Mouse (Mus musculus): ENCODE results near the gene Pex10. TPM values are rescaled to one million over a fixed set of nuclear protein-coding genes. Genes with fewer than 3 reads are reported as not detected.

The Pex10 gene
- polyA plus RNA-seq (2015; fragmentation: Nextera tagmentation; extraction: Ambion mirVana), result 17.3 and 18.0 TPM in 2 replicates

- peak within 1 kb of the TSS; percentile 81 for H3K4me3 ChIP-seq (ENCODE audit: low read length)
- H3K4me2 ChIP-seq (ENCODE audit: low read depth, low read length), result peak within 1 kb of the TSS; percentile 84
- H3K36me3 ChIP-seq (ENCODE audit: control insufficient read depth, insufficient read depth), result peaks cover 30% of the 10 kb centered on the region
- ATAC-seq (replicated peaks; ENCODE audit: extremely low read depth, insufficient read depth, low FRiP score), result peak; percentile 93
- peak within 1 kb of the TSS; percentile 91 for H3K9ac ChIP-seq (ENCODE audit: low read length)
- H3K9me3 ChIP-seq (replicated peaks; ENCODE audit: control insufficient read depth, low read length), result no peaks in the 10 kb centered on the region
- WGBS, result under 1% methylated on average over 48 of the region's 48 CpGs
- peak within 1 kb of the TSS; percentile 83 for H3K27ac ChIP-seq (ENCODE audit: low read length)
- peaks cover 10% of the 10 kb centered on the region for H3K4me1 ChIP-seq (ENCODE audit: control insufficient read depth, insufficient read depth, low read length)
- no peaks in the 10 kb centered on the region for H3K27me3 ChIP-seq (ENCODE audit: control insufficient read depth, insufficient read depth, low read length)
These were observed at the start of gene Pex10 for GRCm38 (mm10) chr4:155066834-155067522. Pex10 (plus strand) TSS chr4:155067016.

- no peak overlapping the region for H3K27ac ChIP-seq (ENCODE audit: low read length)
- peaks cover 5% of the 10 kb centered on the region; the same call in 1 of the 2 replicates for H3K4me1 ChIP-seq (ENCODE audit: control insufficient read depth, insufficient read depth, low read length)
- WGBS, result 64% methylated on average over 11 of the region's 11 CpGs
- ATAC-seq (replicated peaks; ENCODE audit: extremely low read depth, insufficient read depth, low FRiP score), result no peak
- H3K9ac ChIP-seq (ENCODE audit: low read length), result no peak overlapping the region
- peaks cover 9% of the 10 kb centered on the region for H3K27me3 ChIP-seq (ENCODE audit: control insufficient read depth, insufficient read depth, low read length)
- no peak overlapping the region for H3K4me2 ChIP-seq (ENCODE audit: low read depth, low read length)
- no peaks in the 10 kb centered on the region for H3K9me3 ChIP-seq (replicated peaks; ENCODE audit: control insufficient read depth, low read length)
- H3K4me3 ChIP-seq (ENCODE audit: low read length), result no peak overlapping the region
- no peaks in the 10 kb centered on the region for H3K36me3 ChIP-seq (ENCODE audit: control insufficient read depth, insufficient read depth)
These were observed 49.5 kb upstream of the Pex10 start for GRCm38 (mm10) chr4:155017253-155017878.

GRCm38 (mm10) chr4:155018066-155018465 is 48.8 kb upstream of the Pex10 start:
- no peaks in the 10 kb centered on the region for H3K36me3 ChIP-seq (ENCODE audit: control insufficient read depth, insufficient read depth)
- peaks cover 9% of the 10 kb centered on the region for H3K27me3 ChIP-seq (ENCODE audit: control insufficient read depth, insufficient read depth, low read length)
- H3K4me1 ChIP-seq (ENCODE audit: control insufficient read depth, insufficient read depth, low read length), result peaks cover 5% of the 10 kb centered on the region; the same call in 1 of the 2 replicates
- no peak overlapping the region for H3K4me3 ChIP-seq (ENCODE audit: low read length)
- no peak overlapping the region for H3K4me2 ChIP-seq (ENCODE audit: low read depth, low read length)
- no peaks in the 10 kb centered on the region for H3K9me3 ChIP-seq (replicated peaks; ENCODE audit: control insufficient read depth, low read length)
- no peak overlapping the region for H3K27ac ChIP-seq (ENCODE audit: low read length)
- H3K9ac ChIP-seq (ENCODE audit: low read length), result no peak overlapping the region
- no peak for ATAC-seq (replicated peaks; ENCODE audit: extremely low read depth, insufficient read depth, low FRiP score)
- 65% methylated on average over 8 of the region's 8 CpGs for WGBS

- Histone ChIP-seq H3K4me2 (ENCODE audit: low read depth, low read length) (no peak overlapping the region), H3K4me1 (ENCODE audit: control insufficient read depth, insufficient read depth, low read length) (peaks cover 5% of the 10 kb centered on the region; the same call in 1 of the 2 replicates), H3K9me3 (replicated peaks; ENCODE audit: control insufficient read depth, low read length) (no peaks in the 10 kb centered on the region), H3K9ac (ENCODE audit: low read length) (no peak overlapping the region), H3K4me3 (ENCODE audit: low read length) (no peak overlapping the region), H3K27ac (ENCODE audit: low read length) (no peak overlapping the region), H3K27me3 (ENCODE audit: control insufficient read depth, insufficient read depth, low read length) (peaks cover 9% of the 10 kb centered on the region), H3K36me3 (ENCODE audit: control insufficient read depth, insufficient read depth) (no peaks in the 10 kb centered on the region)
- 5% methylated on average over 15 of the region's 15 CpGs for WGBS
- ATAC-seq (replicated peaks; ENCODE audit: extremely low read depth, insufficient read depth, low FRiP score), result 0 out of 2 replicates have a peak, but pooled peaks have one; percentile 29
These were observed 48.0 kb upstream of the Pex10 start for GRCm38 (mm10) chr4:155018601-155019335.

GRCm38 (mm10) chr4:155019336-155019847 is 47.4 kb upstream of the Pex10 start:
- Histone ChIP-seq H3K4me3 (ENCODE audit: low read length) (no peak overlapping the region), H3K9me3 (replicated peaks; ENCODE audit: control insufficient read depth, low read length) (no peaks in the 10 kb centered on the region), H3K27me3 (ENCODE audit: control insufficient read depth, insufficient read depth, low read length) (peaks cover 9% of the 10 kb centered on the region), H3K9ac (ENCODE audit: low read length) (no peak overlapping the region), H3K4me1 (ENCODE audit: control insufficient read depth, insufficient read depth, low read length) (peaks cover 5% of the 10 kb centered on the region; the same call in 1 of the 2 replicates), H3K4me2 (ENCODE audit: low read depth, low read length) (no peak overlapping the region), H3K36me3 (ENCODE audit: control insufficient read depth, insufficient read depth) (no peaks in the 10 kb centered on the region), H3K27ac (ENCODE audit: low read length) (no peak overlapping the region)
- ATAC-seq (replicated peaks; ENCODE audit: extremely low read depth, insufficient read depth, low FRiP score), result no peak
- 2% methylated on average over 10 of the region's 10 CpGs for WGBS

- no peak overlapping the region for H3K9ac ChIP-seq (ENCODE audit: low read length)
- no peak overlapping the region for H3K4me2 ChIP-seq (ENCODE audit: low read depth, low read length)
- peaks cover 5% of the 10 kb centered on the region; the same call in 1 of the 2 replicates for H3K4me1 ChIP-seq (ENCODE audit: control insufficient read depth, insufficient read depth, low read length)
- no peak for ATAC-seq (replicated peaks; ENCODE audit: extremely low read depth, insufficient read depth, low FRiP score)
- no peaks in the 10 kb centered on the region for H3K9me3 ChIP-seq (replicated peaks; ENCODE audit: control insufficient read depth, low read length)
- no peaks in the 10 kb centered on the region for H3K36me3 ChIP-seq (ENCODE audit: control insufficient read depth, insufficient read depth)
- H3K27me3 ChIP-seq (ENCODE audit: control insufficient read depth, insufficient read depth, low read length), result peaks cover 9% of the 10 kb centered on the region
- H3K4me3 ChIP-seq (ENCODE audit: low read length), result no peak overlapping the region
- no peak overlapping the region for H3K27ac ChIP-seq (ENCODE audit: low read length)
- WGBS, result 69% methylated on average over 1 of the region's 1 CpGs
These were observed 46.7 kb upstream of the Pex10 start for GRCm38 (mm10) chr4:155020141-155020540.

- 54% methylated on average over 9 of the region's 9 CpGs for WGBS
- Histone ChIP-seq H3K9me3 (replicated peaks; ENCODE audit: control insufficient read depth, low read length) (no peaks in the 10 kb centered on the region), H3K4me2 (ENCODE audit: low read depth, low read length) (no peak overlapping the region), H3K27ac (ENCODE audit: low read length) (no peak overlapping the region), H3K4me3 (ENCODE audit: low read length) (no peak overlapping the region), H3K4me1 (ENCODE audit: control insufficient read depth, insufficient read depth, low read length) (peaks cover 5% of the 10 kb centered on the region; the same call in 1 of the 2 replicates), H3K9ac (ENCODE audit: low read length) (no peak overlapping the region), H3K27me3 (ENCODE audit: control insufficient read depth, insufficient read depth, low read length) (peaks cover 9% of the 10 kb centered on the region), H3K36me3 (ENCODE audit: control insufficient read depth, insufficient read depth) (no peaks in the 10 kb centered on the region)
- ATAC-seq (replicated peaks; ENCODE audit: extremely low read depth, insufficient read depth, low FRiP score), result no peak
These were observed 46.0 kb upstream of the Pex10 start for GRCm38 (mm10) chr4:155020813-155021212.

GRCm38 (mm10) chr4:155022228-155022855 is 44.5 kb upstream of the Pex10 start:
- H3K9me3 ChIP-seq (replicated peaks; ENCODE audit: control insufficient read depth, low read length), result no peaks in the 10 kb centered on the region; the same call in 1 of the 2 replicates
- 51% methylated on average over 7 of the region's 7 CpGs for WGBS
- no peaks in the 10 kb centered on the region for H3K36me3 ChIP-seq (ENCODE audit: control insufficient read depth, insufficient read depth)
- H3K27me3 ChIP-seq (ENCODE audit: control insufficient read depth, insufficient read depth, low read length), result peaks cover 7% of the 10 kb centered on the region
- H3K4me2 ChIP-seq (ENCODE audit: low read depth, low read length), result no peak overlapping the region
- ATAC-seq (replicated peaks; ENCODE audit: extremely low read depth, insufficient read depth, low FRiP score), result no peak
- no peak overlapping the region for H3K9ac ChIP-seq (ENCODE audit: low read length)
- peaks cover 5% of the 10 kb centered on the region; the same call in 1 of the 2 replicates for H3K4me1 ChIP-seq (ENCODE audit: control insufficient read depth, insufficient read depth, low read length)
- H3K4me3 ChIP-seq (ENCODE audit: low read length), result no peak overlapping the region
- H3K27ac ChIP-seq (ENCODE audit: low read length), result no peak overlapping the region

All from heart, embryonic 16.5 days (tissue).